Mouse (Mus musculus): Measurements from ENCODE around the gene Vmn1r72.
A peak's percentile ranks its signal among the peaks of the same experiment; 100 is the strongest.
"Not testable (repeated sequence)": the region's sequence is repeated elsewhere in the genome, so short reads cannot be mapped to it uniquely, and the experiment has no call there.

Vmn1r72 gene

GRCm38 (mm10) chr7:11680047-11680446 lies at the start of gene Vmn1r72:
TSS of gene Vmn1r72 (minus strand) at chr7:11680147.
- not testable (repeated sequence) for DNase-seq

GRCm38 (mm10) chr7:11617082-11617481 lies 62.9 kb downstream of the Vmn1r72 start:
- DNase-seq, result peak; percentile 35

Data from kidney, adult 18-20 months (tissue).